Mouse (Mus musculus) layer of hippocampus, postnatal 14 days (tissue): Measurements from ENCODE around the gene G530012D18Rik. TPM values are rescaled to one million over a fixed set of nuclear protein-coding genes. Genes with fewer than 3 reads are reported as not detected.
"Not testable (repeated sequence)": the region's sequence is repeated elsewhere in the genome, so short reads cannot be mapped to it uniquely, and the experiment has no call there.

Source experiments
- DNase-seq, 2 experiments: peaks; one replicate each; pipeline ENCODE4 v3.0.0; 2021 to 2022; ENCODE audit warnings: low spot score in 2 of 2, mixed read lengths in 1 of 2
- long read RNA-seq, 2 experiments: library from polyadenylated mRNA; stranded (forward); transcript quantifications; one replicate each; pipeline ENCODE4 v2.0.0; 2021
- total RNA-seq, 2 experiments: library from RNA; stranded (reverse); gene quantifications; 2 replicates each; pipeline ENCODE4 v1.2.3; 2021

The G530012D18Rik gene
- not detected for total RNA-seq
- long read RNA-seq, experiment 1 = 0 reads
- long read RNA-seq, experiment 2 = 0 reads

GRCm38 (mm10) chr1:85575376-85575775 is at the start of gene G530012D18Rik:
G530012D18Rik (plus strand) TSS chr1:85575676.
- not testable (repeated sequence) for DNase-seq

GRCm38 (mm10) chr1:85526401-85526800 is 49.1 kb upstream of the G530012D18Rik start:
- not testable (repeated sequence) for DNase-seq

- not testable (repeated sequence) for DNase-seq
Observed at GRCm38 (mm10) chr1:85528451-85529110, 46.9 kb upstream of the G530012D18Rik start.

- DNase-seq = not testable (repeated sequence)
Observed at GRCm38 (mm10) chr1:85543818-85544217, 31.7 kb upstream of the G530012D18Rik start.

GRCm38 (mm10) chr1:85546442-85546841 is 29.0 kb upstream of the G530012D18Rik start:
- not testable (repeated sequence) for DNase-seq

- DNase-seq = peak in 1 of 2 experiments; percentile 6
Observed at GRCm38 (mm10) chr1:85555261-85555660, 20.2 kb upstream of the G530012D18Rik start.

- DNase-seq = not testable (repeated sequence)
Observed at GRCm38 (mm10) chr1:85573554-85573953, 1.9 kb upstream of the G530012D18Rik start.

GRCm38 (mm10) chr1:85578372-85579010 is 3.0 kb downstream of the G530012D18Rik start:
- DNase-seq = not testable (repeated sequence)

GRCm38 (mm10) chr1:85579199-85580147 is 4.0 kb downstream of the G530012D18Rik start:
- not testable (repeated sequence) for DNase-seq

- not testable (repeated sequence) for DNase-seq
Observed at GRCm38 (mm10) chr1:85580148-85580534, 4.7 kb downstream of the G530012D18Rik start.

GRCm38 (mm10) chr1:85580578-85580977 is 5.1 kb downstream of the G530012D18Rik start:
- DNase-seq = not testable (repeated sequence)

- DNase-seq = not testable (repeated sequence)
Observed at GRCm38 (mm10) chr1:85581518-85581917, 6.0 kb downstream of the G530012D18Rik start.

- DNase-seq = not testable (repeated sequence)
Observed at GRCm38 (mm10) chr1:85588697-85589096, 13.2 kb downstream of the G530012D18Rik start.

- DNase-seq = not testable (repeated sequence)
Observed at GRCm38 (mm10) chr1:85592526-85592925, 17.1 kb downstream of the G530012D18Rik start.

GRCm38 (mm10) chr1:85598271-85599012 is 23.0 kb downstream of the G530012D18Rik start, which contains the start of gene Sp110:
Sp110 (minus strand) TSS chr1:85598817.
- not testable (repeated sequence) for DNase-seq

- DNase-seq = not testable (repeated sequence)
Observed at GRCm38 (mm10) chr1:85600078-85600477, 24.6 kb downstream of the G530012D18Rik start, which contains the start of gene Sp140. Sp140 (plus strand) TSS chr1:85600378.

- not testable (repeated sequence) for DNase-seq
Observed at GRCm38 (mm10) chr1:85600794-85601193, 25.3 kb downstream of the G530012D18Rik start.

GRCm38 (mm10) chr1:85604341-85604740 is 28.9 kb downstream of the G530012D18Rik start:
- not testable (repeated sequence) for DNase-seq

GRCm38 (mm10) chr1:85608361-85608760 is 32.9 kb downstream of the G530012D18Rik start:
- not testable (repeated sequence) for DNase-seq

- not testable (repeated sequence) for DNase-seq
Observed at GRCm38 (mm10) chr1:85610581-85610980, 35.1 kb downstream of the G530012D18Rik start.
